Mouse (Mus musculus) right cerebral cortex, adult 18-20 months (tissue): Measurements from ENCODE around the gene BC025920.

Experiments
- DNase-seq: peaks from one replicate; pipeline ENCODE4 v3.0.0; 2022; ENCODE audit warnings: mixed read lengths

Gene BC025920

DNA sequence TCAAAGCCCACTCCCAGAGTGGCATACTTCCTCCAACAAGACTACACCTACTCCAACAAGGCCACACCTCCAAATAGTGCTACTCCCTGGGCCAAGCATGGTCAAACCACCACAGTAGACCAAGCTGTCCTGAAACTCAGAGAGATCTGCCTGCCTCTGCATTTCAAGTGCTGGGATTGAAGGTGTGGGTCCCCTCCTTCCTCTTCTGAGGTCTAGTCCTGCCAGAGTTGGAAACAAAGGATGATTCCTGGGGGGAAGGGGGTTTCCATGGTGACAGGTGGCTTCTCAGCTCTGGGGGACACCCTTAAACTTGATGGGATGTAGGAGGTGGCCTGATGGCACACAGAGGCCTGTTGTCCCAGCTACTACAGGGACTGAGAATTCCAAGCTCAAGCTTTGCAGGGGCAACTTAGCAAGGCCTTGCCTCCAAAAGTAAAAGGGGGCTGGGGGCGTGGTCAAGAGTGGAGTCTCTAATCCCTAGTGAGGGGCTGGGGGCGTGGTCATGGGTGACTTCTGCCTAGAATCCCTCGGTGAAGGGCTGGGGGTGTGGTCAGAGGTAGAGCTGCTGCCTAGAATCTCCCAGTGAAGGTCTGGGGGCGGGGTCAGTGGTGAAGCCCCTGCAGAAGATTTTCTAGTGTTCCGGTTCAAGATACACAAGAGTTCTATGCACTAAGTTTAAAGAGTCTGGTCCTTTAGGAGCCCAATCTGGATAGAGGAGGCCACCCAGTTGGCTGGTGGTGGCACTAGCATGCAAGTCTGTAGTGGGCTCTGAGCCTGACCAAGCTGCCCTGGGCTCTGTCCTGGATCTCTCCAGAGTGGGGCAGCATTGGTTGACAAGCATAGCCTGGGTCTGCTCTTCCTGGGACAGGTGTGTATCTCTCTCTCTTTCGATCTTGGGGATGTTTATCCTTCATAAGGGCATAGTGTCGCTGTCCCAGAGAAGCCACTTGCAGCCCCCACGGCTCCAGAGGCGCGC is 31.7 kb upstream of the BC025920 start, which contains the start of gene Tle2:
TSS of gene Tle2 (plus strand) at position 481 of the 976 bp plus-strand sequence.
- no peak for DNase-seq

DNA sequence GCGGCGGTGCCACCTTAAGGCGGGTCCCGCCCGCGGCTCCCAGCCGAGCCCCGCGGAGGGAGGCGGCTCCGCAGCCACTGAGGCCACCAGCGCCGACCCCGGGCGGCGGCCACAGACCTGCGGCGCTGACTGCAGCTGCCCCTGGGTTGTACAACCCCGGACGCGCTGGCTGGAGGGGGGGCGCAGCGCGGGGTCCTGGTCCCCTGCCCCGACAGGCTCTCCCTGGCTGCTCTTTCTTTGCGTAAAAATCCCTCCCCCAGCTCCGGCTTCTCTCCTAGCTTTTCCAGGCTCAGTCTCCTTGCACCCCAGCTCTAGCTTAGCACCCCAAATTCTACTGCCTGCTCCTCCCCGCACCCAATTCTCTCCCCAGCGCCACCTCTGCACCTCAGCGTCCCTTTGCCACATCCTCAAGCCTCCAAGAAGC is 30.9 kb upstream of the BC025920 start:
- peak; percentile 57 for DNase-seq

DNA sequence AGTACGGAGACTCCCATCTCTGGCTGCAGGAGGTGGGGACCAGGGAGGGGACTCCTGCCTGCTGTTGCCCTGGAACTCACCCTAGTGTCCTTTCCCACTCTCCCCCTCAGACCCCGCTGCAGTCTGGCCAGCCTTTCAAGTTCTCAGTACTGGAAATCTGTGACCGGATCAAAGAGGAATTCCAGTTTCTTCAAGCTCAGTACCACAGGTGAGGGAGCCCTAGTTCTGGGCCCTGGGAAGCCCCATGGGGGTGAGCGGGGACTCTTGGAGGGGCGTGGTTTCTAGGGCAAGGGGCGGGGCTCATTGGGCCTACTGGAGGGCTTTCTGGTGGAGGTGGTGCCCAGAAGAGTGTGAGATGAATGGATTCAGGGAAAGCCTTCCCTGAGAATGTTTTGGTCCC is 30.4 kb upstream of the BC025920 start:
- no peak for DNase-seq

DNA sequence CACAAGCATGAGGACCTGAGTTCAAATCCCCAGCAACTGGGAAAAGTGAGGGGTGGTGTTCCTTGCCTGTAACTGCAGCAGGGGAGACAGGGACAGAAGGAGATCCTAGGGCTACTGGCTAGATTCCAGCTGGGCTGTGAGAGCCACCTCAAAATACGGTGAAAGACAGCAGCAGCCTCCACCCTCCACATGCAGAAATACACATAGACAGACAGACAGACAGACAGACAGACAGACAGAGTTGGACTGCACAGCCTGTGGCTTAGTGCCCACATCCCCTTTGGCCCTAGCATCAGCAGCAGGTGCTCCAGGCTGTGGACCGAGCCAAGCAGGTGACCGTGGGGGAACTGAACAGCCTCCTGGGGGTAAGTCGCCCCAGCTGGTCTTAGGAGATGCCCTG is 26.1 kb upstream of the BC025920 start:
- no peak for DNase-seq

DNA sequence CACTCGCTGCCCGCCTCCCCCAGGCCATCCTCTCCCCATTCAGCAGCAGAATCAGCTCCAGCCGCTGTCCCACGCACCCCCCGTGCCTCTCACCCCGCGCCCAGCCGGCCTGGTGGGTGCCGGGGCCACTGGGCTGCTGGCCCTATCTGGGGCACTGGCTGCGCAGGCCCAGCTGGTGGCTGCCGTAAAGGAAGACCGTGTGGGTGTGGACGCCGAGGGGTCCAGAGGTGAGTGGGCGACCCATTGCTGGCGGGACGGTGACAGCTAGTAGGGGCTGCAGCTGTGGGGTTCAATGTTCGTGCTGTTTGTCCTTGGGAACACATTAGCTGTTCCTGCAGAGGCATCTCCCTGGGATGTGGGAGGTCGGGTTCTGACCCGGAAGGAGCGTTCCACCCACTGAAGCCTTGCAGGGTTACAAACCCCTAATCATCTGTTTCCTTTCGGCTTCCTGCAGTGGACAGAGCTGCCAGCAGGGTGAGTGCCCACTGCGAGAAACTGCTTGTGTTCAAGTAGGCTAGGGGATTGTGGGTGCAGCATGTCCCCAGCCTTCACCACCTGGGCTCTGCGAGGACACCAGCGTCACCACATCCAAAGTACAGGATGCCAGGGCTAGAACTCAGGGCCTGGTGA is 25.5 kb upstream of the BC025920 start:
- no peak for DNase-seq

DNA sequence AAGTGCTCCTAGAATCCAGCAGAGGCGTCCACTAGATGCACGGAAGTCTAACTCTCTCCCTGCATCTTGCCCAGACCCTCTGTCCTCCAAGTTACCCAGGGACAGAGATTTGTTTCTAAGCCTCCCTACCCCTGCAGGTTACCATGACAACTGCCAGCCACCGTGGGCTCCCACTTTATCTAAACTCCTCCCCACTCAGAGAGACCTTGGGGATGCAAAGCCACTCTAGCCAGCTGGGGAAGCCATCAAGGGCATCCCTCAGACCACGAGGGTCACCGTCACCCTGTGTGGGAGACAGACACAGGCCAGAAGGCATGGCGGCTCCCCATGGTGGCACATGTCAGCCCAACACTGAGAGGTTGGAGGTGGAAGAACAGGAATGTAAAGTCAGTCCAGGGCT is 22.7 kb upstream of the BC025920 start:
- no peak for DNase-seq

DNA sequence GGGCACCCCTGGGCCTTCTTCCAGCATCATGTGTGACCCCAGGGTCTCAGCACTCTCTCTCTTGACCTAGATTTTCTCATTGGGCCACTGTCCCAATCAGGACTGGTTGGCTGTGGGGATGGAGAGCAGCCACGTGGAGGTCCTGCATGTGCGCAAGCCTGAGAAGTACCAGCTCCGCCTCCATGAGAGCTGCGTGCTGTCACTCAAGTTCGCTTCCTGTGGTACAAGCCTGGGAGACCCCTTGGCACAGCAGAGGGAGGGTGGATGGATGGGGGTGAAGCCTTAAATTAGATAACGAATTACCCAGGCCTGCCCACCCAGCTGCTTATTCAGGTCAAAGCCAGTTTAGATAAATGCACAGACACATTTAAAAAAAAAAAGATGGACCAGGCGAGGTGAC is 17.3 kb upstream of the BC025920 start:
- no peak for DNase-seq

DNA sequence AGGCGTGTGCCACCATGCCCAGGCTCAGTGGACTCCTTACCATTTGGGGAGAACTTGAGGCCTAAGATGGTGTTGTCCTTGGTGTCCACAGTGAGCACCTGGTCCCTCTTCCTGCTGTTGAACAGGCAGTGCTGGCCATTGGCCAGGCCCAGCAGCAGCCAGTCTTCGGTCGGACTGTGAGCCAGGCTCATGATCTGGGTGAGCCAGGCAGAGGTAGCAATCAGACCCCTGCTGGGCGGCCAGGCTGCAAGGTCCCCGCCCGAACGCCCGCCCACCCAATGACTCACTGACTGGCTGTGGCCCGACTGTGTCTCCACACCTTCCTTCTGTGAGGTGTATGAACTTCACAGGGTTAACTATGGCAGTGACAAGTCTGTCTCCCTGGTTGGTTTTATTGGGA is 14.2 kb upstream of the BC025920 start:
- no peak for DNase-seq

DNA sequence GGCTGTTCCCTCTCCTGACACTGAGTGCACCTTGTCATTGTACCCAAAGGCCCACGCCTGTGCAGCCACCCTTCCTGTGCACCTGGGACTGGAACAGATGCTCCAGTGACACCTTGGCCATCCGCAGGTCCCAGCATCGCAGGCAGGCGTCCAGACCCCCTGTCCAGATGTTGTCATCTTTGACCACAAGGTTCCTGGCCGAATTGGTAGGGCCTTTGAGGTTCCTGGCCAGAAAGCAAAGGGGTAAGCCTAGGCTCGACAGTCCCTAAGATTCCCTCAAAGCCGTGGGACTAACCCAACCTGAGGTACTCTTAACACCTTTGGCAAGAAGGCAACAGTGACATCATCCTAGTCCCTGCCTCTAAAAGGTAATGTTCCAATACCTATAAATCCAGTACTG is 13.4 kb upstream of the BC025920 start:
- no peak for DNase-seq

DNA sequence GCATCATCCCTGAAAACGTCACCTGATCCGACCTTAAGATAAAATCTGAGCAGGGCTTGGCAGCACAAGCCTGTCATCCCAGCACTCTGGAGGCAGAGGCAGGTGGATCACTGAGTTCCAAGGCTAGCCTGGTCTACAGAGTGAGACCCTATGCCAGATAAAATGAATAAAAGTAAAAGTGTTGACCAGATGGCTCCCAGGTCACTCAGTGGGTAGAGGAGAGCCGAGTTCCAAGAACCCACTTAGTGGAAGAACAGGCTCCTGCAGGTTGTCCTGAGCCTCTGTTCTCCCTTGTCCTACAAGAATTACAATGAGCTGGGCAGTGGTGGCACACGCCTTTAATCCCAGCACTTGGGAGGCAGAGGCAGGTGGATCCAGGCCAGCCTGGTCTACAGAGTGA is 12.8 kb upstream of the BC025920 start:
- DNase-seq: no peak

DNA sequence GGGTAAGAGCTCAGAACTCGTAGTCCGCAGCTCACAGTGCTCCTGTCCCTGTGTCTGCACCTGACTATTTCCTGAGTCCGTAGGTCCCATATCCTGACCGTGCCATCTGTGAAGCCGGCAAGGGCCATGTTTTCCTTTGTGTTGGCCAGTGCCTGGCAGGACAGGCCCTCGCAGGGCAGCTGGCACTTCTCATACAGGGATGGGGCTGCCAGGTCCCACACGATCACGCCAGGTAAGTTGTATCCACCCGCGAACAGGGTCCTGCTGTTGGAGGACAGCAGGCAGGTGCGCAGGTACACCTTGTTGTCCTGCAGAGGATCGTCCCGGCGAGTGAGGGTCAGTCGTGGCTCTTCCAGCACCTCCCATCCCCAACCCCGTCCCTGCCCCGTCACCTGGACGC is 12.1 kb upstream of the BC025920 start:
- DNase-seq: no peak

DNA sequence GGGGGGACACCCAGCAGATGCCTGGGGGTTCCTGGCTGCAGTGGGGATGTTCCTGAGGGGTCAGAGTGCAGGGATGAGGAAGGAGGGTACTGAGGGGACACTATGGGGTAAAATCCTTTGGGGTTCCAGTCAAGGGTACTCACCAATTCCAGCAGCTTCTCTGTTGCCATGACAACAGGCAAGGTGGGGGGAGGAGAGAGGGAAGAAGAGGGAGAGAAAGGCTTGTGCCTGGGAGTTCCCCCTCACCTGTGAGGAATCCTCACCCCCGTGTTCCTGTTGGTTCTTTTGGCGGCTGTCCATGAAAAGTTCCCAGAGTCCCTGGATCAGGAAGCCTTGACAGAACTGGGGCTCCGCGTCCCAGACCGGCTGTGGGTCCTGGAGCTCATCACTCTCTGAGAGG is 10.5 kb upstream of the BC025920 start:
- no peak for DNase-seq

DNA sequence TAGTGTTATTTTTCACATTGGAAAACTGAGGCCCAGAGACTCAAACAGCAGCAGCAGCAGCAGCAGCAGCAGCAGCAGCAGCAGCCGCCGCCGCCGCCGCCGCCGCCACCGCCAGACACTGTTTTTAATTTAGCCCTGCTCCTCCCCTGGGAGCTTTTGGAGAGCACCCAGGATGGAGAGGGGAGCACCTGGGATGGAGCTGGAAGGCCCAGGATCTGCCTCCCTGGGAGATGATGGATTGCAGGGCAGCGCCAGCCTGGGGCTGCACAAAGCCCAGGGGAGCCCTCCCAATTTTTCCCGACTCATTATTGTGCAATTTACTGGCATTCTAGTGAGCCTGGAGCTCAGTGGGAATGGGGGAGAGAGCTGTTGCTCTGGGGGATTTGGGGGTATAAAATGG is 9.5 kb upstream of the BC025920 start:
- DNase-seq: peak; percentile 46

DNA sequence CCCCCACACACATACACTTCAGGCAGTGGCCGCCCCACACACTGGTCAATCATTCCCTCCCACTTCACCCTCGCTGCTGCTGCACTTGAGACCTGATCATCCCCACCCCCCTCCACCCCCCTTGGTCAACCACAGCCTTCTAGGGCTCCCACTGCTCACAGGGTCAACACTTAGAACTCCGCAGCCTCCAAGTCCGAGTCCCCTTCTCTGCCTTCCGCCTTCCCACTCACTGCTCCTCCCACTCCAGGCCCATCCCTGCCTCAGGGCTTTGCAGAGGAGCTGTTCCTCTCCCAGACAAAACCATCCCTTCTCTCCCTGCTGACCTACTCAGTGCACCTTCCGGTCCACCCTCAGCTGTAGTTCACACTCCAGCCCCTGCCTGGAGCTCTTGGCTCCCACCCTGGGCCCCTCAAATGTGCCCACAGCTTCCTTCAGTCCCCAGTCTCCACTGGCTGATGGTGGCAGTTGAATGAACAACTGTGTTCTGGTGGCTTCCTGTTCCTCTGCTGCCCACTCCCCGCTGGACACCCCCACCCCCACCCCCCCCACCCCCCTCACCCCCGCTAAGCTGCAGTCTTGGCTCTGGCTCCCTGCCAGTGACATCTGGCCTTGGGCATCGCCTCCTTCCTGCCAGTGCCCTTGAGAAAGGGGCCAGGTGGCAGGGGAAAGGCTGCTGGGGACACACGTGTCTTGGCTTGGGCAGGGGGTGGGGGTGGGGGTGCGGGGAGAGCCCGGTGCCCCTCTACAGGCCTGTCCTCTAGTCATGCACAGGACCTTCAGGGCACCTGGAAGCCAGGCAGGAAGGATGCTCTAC is 8.7 kb upstream of the BC025920 start:
- DNase-seq: no peak

DNA sequence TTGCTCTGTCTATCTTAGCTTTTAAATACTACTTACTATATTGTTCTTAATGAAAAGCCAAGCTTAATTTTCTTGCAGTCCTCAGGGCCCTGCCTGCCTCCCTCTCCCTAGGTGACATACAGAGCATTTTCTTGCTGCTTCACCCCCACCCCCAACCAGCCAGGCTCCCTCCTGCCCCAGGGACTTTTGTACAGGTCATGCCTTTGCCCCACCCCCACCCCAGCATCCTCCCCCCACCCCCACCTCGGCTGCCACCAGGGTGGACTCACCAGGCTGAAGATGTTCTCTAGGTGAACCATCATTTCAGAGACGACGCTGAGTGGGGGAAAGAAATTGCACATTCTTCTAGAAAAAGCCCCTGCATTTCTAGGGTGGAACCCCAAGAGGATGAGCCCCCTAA is 7.7 kb upstream of the BC025920 start:
- no peak for DNase-seq

DNA sequence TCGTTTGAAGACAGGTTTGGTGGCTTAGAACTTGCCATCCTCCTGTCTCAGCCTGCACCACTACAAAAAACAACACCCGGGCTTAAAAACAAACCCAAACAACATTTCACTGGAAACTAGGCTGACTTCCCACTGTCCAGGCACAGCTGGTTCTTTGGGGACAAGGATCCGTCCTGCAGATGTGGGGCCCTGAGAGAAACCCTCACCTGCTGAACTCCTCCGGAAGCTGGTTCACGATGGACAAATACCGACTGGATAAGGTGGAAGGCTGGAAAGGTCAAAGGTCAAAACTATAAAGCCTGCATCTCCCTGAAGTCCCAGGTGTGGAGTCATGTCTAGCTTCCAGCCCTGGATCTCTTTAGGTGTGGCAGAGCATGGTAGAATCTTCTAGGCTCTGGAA is 7.2 kb upstream of the BC025920 start:
- no peak for DNase-seq

DNA sequence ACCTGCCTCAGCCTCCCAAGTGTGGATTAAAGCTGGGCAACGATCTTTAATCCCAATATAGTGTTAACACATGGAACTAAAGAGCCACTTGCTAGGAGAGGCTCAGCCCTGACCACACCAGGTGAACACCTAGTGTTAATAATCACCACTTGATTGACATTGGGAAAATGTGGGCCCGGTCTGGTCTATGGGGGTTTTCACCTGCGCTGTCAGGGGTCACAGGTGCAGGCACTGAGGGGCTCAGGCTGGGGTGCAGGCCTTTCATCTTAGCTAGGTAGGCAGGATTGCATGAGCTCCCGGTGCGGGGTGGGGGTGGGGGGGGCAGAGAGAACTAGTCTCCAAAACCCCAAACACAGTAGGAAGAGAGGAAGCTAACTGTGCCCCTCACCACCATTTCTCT is 6.4 kb upstream of the BC025920 start:
- no peak for DNase-seq

DNA sequence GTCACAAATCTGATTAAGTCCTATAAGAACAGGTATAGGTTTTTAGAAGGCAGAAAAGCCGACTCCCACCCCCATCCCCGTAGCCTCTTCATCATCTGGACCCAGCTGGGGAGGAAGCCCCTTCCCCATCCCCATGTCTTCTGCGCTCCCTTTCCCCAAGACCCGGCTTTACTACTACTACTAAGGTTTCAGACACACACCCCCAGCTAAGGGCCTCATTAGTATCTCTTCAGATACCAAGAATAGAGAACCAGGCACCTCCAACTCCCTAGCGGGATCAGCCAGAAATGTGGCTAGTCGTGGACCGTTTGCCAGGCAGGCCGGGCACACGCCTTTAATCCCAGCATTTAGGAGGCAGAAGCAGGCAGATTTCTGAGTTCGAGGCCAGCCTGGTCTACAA is 6.0 kb upstream of the BC025920 start:
- no peak for DNase-seq

DNA sequence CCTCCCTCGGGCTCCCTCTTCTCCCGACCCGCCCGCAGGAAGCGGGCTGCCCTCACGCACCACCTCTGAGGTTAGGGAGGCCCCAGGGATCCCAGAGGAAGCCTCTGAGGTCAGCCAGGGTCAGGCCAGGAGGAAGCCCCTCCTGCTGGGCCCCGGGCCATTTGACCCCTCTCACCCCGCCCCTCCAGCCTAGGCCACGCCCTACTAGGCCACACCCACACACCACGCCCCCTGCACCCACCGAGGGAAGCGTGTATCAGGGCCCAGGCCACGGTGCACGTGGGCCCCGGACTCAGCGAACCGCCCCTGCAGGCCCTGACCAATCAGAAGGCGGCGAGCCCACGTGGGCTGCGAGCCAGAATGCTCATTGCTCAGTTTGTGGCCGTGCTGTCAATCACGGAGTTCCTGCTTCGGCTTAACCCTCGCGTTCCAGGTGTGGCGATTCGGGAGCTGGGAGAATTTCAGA is 5.3 kb upstream of the BC025920 start, which contains the start of gene Tle6:
TSS of gene Tle6 (minus strand) at position 336 of the 466 bp plus-strand sequence.
- DNase-seq: peak; percentile 93

DNA sequence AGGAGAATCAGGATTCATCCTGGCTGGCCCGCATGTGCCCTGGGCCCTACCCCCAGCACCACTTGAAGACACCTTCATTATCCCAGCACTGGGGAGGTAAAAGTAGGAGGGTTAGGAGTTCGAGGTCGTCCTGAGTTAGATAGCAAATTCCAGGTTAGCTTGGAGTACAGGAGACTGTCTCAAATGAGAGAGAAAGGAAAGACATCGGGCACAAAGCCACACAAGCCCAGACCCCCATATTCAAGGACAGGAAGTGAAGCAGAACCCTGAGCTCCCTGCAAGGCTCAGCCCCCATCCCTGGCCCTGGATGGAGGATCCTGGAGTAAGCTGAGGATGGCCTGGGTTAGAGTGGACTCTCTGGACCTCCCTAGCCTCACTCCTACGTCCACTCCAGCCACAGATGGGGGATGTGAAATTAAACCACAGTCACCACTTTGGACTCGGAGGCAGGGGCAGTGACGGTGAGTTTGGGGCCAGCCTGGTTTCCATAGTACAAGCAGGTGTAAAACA is 4.6 kb upstream of the BC025920 start:
- no peak for DNase-seq

DNA sequence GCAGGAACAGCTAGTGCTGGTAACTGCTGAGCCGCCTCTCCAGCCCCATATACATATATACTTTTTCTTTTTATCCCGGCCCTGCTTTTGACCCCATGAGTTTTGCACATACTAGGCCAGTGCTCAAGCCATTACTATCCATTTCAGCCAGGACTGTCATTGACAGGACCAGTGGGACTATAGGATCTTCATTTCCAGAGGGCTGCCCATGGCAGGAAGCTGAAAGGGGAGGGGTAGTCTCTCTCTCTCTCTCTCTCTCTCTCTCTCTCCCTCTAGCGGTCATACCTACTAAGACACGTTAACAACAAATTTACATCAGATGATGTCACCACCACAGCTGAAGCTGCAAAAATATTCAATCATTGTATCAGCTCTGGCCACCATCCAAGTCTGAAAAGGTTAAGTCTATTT is 3.3 kb upstream of the BC025920 start:
- DNase-seq: no peak

DNA sequence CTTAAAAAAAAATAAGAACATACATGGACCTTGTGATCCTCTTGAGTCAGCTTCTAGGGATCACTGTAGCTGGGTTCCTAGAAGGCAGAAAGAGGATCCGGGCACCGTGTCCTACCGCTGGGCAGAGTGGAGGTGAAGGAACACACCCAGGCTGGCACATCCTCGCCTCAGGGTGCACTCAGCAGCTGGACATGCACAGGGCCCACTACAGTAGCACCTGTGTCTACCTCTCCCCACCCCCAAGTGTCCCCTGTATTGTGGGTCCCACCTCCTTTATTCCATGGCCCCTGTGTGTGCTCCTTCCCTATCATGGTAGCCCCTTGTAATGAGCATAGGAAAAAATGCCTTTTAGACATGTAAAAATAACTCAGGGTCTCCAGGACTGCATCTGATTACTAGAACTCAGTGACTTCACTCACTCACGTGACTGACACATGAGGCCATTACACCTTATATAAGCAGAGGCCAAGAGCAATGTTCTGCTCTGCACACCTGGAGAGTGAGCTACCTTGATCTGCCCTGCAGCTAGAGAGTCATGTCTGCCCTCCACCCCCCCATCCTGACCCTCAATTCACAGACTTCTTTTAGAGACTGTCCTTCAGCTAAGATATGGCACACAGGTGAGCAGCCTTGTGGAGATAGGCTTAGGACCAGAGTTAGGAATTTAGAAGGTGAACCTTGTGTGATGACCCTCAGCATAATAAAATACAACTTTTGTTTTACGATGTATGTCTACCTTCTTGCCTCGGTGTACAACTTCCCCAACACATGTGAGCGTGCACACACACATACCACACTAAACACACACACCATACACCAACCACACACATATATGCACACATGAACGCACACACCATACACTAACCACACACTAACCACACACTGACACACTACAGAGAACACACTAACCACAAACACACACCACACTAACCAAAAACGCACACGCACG is 1.8 kb upstream of the BC025920 start:
- DNase-seq: no peak
